Comparison of ENCODE assay signal across 7 mouse cellular contexts in the genomic region with DNA sequence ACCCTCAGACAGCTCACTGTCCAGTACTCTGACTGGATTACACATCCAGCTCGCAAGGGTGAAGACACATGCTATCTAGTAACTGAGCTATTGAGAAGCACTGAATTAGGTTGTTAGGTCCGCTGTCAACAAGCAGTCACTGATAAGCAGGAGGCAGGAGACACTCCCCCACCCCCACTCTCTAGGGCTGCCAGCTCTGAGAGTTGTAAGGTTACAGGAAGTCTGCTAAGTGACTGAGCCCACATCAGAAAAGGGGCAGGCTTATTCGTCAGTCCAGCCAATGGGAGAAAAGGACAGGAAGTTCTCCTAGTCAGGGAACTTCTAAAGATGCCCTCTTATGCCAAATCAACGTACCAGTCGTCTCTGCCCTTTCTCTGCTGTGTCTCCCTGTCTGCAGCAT.
DNase-seq lines count a peak whose midpoint lies in the region; ATAC-seq and TF ChIP-seq lines count a peak whose summit lies in the region.

No protein-coding gene starts in this region.

- DNase-seq in ES-CJ7 (ENCODE audit: low read depth, low spot score) = peak; percentile 59
- peak; percentile 91 for DNase-seq in adrenal gland, postnatal 14 days
- DNase-seq in liver, adult 2 months (ENCODE audit: extremely low read depth, low read depth, low spot score) = peak; percentile 72
- peak; percentile 36 to 45 for DNase-seq in spleen, adult 2 months (ENCODE audit: low read depth in 1 of 2, low spot score in 2 of 2)
- DNase-seq in right cerebral cortex, adult 18-20 months = no peak
- no peak for DNase-seq in cerebellum, adult 9-11 months

- TF ChIP-seq POLR2A in liver, adult 2 months (IDR thresholded peaks at IDR 0.05; ENCODE audit: extremely low read depth, insufficient read depth, low read length) = no peak
- TF ChIP-seq POLR2A in spleen, adult 2 months (IDR thresholded peaks at IDR 0.05; ENCODE audit: low read depth, low read length) = no peak

- peaks cover 81% of the 10 kb centered on the region for H3K27me3 ChIP-seq in heart, embryonic 15.5 days
- no peaks in the 10 kb centered on the region for H3K27me3 ChIP-seq in liver, adult 2 months (ENCODE audit: control insufficient read depth, insufficient read depth, low read length)
- no peaks in the 10 kb centered on the region for H3K27me3 ChIP-seq in spleen, adult 2 months (ENCODE audit: control insufficient read depth, insufficient read depth, low read length)

- peak; percentile 83 for ATAC-seq in heart, embryonic 15.5 days (replicated peaks; ENCODE audit: insufficient number of reproducible peaks, insufficient read depth, low FRiP score, low read depth)

- peaks cover 8% of the 10 kb centered on the region; the same call in 1 of the 2 replicates for H3K79me2 ChIP-seq in liver, adult 2 months (ENCODE audit: control insufficient read depth, insufficient read depth, low read length)

- no peaks in the 10 kb centered on the region for H3K9me3 ChIP-seq in heart, embryonic 15.5 days (replicated peaks)

- 4% methylated on average over 5 of the region's 5 CpGs for WGBS in heart, embryonic 15.5 days
- WGBS in liver, adult 2 months = 4% methylated on average over 5 of the region's 5 CpGs
- WGBS in spleen, adult 2 months = 12% methylated on average over 5 of the region's 5 CpGs

- peak overlapping the region; percentile 47 for H3K4me2 ChIP-seq in heart, embryonic 15.5 days

- no peaks in the 10 kb centered on the region for H3K36me3 ChIP-seq in heart, embryonic 15.5 days
- H3K36me3 ChIP-seq in liver, adult 2 months (ENCODE audit: control insufficient read depth, insufficient read depth, low read length) = no peaks in the 10 kb centered on the region
- peaks cover 3% of the 10 kb centered on the region; the same call in 1 of the 2 replicates for H3K36me3 ChIP-seq in spleen, adult 2 months (ENCODE audit: control insufficient read depth, insufficient read depth, low read length)

- peak overlapping the region; percentile 37 for H3K27ac ChIP-seq in heart, embryonic 15.5 days
- H3K27ac ChIP-seq in liver, adult 2 months (replicated peaks; ENCODE audit: insufficient read depth, low read depth, low read length) = peak overlapping the region; percentile 0; the same call in 1 of the 2 replicates
- peak overlapping the region; percentile 7; the same call in 1 of the 2 replicates for H3K27ac ChIP-seq in spleen, adult 2 months (ENCODE audit: insufficient read depth, low read length)

- no peak overlapping the region for H3K4me3 ChIP-seq in heart, embryonic 15.5 days
- H3K4me3 ChIP-seq in liver, adult 2 months (ENCODE audit: insufficient read depth, low read depth, low read length) = no peak overlapping the region
- H3K4me3 ChIP-seq in spleen, adult 2 months (ENCODE audit: extremely low read depth, insufficient read depth, insufficient read length) = no peak overlapping the region

- no peak for TF ChIP-seq CTCF in liver, adult 2 months (IDR thresholded peaks at IDR 0.05; ENCODE audit: low read depth, low read length)
- no peak for TF ChIP-seq CTCF in spleen, adult 2 months (IDR thresholded peaks at IDR 0.05; ENCODE audit: extremely low read depth, insufficient read depth, insufficient read length, insufficient replicate concordance)

- H3K9ac ChIP-seq in heart, embryonic 15.5 days = no peak overlapping the region
- H3K9ac ChIP-seq in liver, adult 2 months (ENCODE audit: low read depth, low read length) = no peak overlapping the region

- peaks cover 30% of the 10 kb centered on the region for H3K4me1 ChIP-seq in heart, embryonic 15.5 days (replicated peaks)
- peaks cover 17% of the 10 kb centered on the region for H3K4me1 ChIP-seq in liver, adult 2 months (ENCODE audit: control insufficient read depth, insufficient read depth, low read length)
- peaks cover 7% of the 10 kb centered on the region; the same call in 1 of the 2 replicates for H3K4me1 ChIP-seq in spleen, adult 2 months (ENCODE audit: control insufficient read depth, insufficient read depth, insufficient read length)

Comparison
In these comparisons a context has a peak if more than half of its experiments do, and no peak if none do; other contexts are left out.
1. DNase-seq: peak in ES-CJ7 (single experiment), adrenal gland, postnatal 14 days (single experiment), liver, adult 2 months (single experiment) and spleen, adult 2 months (2 of 2); none in right cerebral cortex, adult 18-20 months (single experiment) and cerebellum, adult 9-11 months (single experiment).
2. Peak in every context shown above with its lines, with median percentiles within 50 percentile points of each other: H3K27ac ChIP-seq.